Mouse (Mus musculus) cerebellum, adult 8-10 months (tissue): Measurements from ENCODE around the gene Igf2bp1.

ENCODE experiments used
- DNase-seq: peaks from one replicate; pipeline ENCODE4 v3.0.0; 2022

Gene Igf2bp1

GRCm38 (mm10) chr11:96006852-96007515 lies 1.2 kb upstream of the Igf2bp1 start:
- DNase-seq = no peak

GRCm38 (mm10) chr11:96006367-96006851 lies 669 bp upstream of the Igf2bp1 start:
- DNase-seq = peak; percentile 5

GRCm38 (mm10) chr11:96004793-96005402 lies 842 bp downstream of the Igf2bp1 start:
- no peak for DNase-seq

- no peak for DNase-seq
These were observed 1.6 kb downstream of the Igf2bp1 start for GRCm38 (mm10) chr11:96003969-96004792.

GRCm38 (mm10) chr11:96003100-96003900 lies 2.4 kb downstream of the Igf2bp1 start:
- no peak for DNase-seq

GRCm38 (mm10) chr11:95994151-95994550 lies 11.6 kb downstream of the Igf2bp1 start:
- DNase-seq = no peak

- no peak for DNase-seq
These were observed 14.6 kb downstream of the Igf2bp1 start for GRCm38 (mm10) chr11:95990886-95991708.

- DNase-seq = no peak
These were observed 15.3 kb downstream of the Igf2bp1 start for GRCm38 (mm10) chr11:95990431-95990830.

- no peak for DNase-seq
These were observed 15.9 kb downstream of the Igf2bp1 start for GRCm38 (mm10) chr11:95989864-95990263.

- no peak for DNase-seq
These were observed 17.2 kb downstream of the Igf2bp1 start for GRCm38 (mm10) chr11:95988533-95988932.

- no peak for DNase-seq
These were observed 17.8 kb downstream of the Igf2bp1 start for GRCm38 (mm10) chr11:95987854-95988447.

- DNase-seq = no peak
These were observed 23.3 kb downstream of the Igf2bp1 start for GRCm38 (mm10) chr11:95982475-95982874.

- DNase-seq = no peak
These were observed 23.9 kb downstream of the Igf2bp1 start for GRCm38 (mm10) chr11:95981804-95982203.

- DNase-seq = no peak
These were observed 24.9 kb downstream of the Igf2bp1 start for GRCm38 (mm10) chr11:95980762-95981418.

GRCm38 (mm10) chr11:95978487-95978886 lies 27.3 kb downstream of the Igf2bp1 start:
- DNase-seq = no peak

- DNase-seq = no peak
These were observed 29.4 kb downstream of the Igf2bp1 start for GRCm38 (mm10) chr11:95976290-95976689.

GRCm38 (mm10) chr11:95975694-95976093 lies 30.0 kb downstream of the Igf2bp1 start:
- no peak for DNase-seq

GRCm38 (mm10) chr11:95973187-95973586 lies 32.6 kb downstream of the Igf2bp1 start:
- DNase-seq = no peak

GRCm38 (mm10) chr11:95963304-95963703 lies 42.4 kb downstream of the Igf2bp1 start:
- DNase-seq = peak; percentile 6

GRCm38 (mm10) chr11:95959152-95959551 lies 46.6 kb downstream of the Igf2bp1 start:
- no peak for DNase-seq

GRCm38 (mm10) chr11:95958251-95958650 lies 47.5 kb downstream of the Igf2bp1 start:
- no peak for DNase-seq
